Mouse (Mus musculus): ENCODE results near the gene Cacna1c. TPM values are rescaled to one million over a fixed set of nuclear protein-coding genes. Genes with fewer than 3 reads are reported as not detected.

Cacna1c gene
- total RNA-seq, 4 experiments from 2014 or later = 52.8 to 62.4 (median 55.1) TPM

Other genes starting within 250 kb of the Cacna1c start
- 10 to 100 TPM; 19.3 to 24.5 (median 20.7) TPM for gene Dcp1b, start 21.2 kb downstream of the Cacna1c start, total RNA-seq (2022)
- 1 to 10 TPM; 1.5 to 4.6 (median 2.8) TPM for gene Cacna2d4, start 40.1 kb upstream of the Cacna1c start, total RNA-seq (2022)
- gene Lrtm2, start 134.3 kb upstream of the Cacna1c start, total RNA-seq (2022) = 10 to 100 TPM; 65.9 to 70.9 (median 70.2) TPM
- 10 to 100 TPM; 41.3 to 48.9 (median 44.7) TPM for gene Adipor2, start 221.3 kb upstream of the Cacna1c start, total RNA-seq (2022)